Mouse (Mus musculus) neutrophil, adult 83 days (primary cell): ENCODE data around the gene Gm3033. TPM values are rescaled to one million over a fixed set of nuclear protein-coding genes. Genes with fewer than 3 reads are reported as not detected.

Experiments
- total RNA-seq, 2 experiments: library from RNA; stranded (reverse); gene quantifications; one replicate each; pipeline ENCODE4 v1.2.4; 2023

Gene Gm3033
- total RNA-seq: not detected

DNA sequence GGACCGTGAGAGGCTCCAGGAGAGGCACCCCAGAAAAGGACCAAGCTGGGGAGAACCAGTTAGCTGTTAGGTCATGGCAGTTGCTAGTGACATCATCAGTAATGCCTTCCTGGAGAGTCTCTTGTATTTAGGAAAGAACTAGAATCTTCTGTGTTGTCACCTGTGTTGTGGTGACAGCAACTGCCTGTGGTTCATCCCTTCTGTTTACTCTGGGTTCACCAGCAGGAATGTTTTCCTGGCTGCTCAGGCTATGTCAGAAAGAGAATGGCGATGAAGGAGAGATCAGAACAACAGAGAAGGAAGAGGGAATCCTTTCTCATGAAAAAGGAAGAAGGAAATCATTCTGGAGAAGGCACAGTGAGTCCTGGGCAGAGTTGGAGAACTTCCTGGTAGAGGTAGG is at the start of gene Gm3033:
TSS of gene Gm3033 (plus strand) at position 301 of the 400 bp plus-strand sequence.

GRCm38 (mm10) chr14:3809774-3810173 is 36.3 kb upstream of the Gm3033 start, which contains the start of gene Gm3002:
Gene Gm3002, plus strand, starts transcription at chr14:3810074.

GRCm38 (mm10) chr14:3883872-3884271 is 37.8 kb downstream of the Gm3033 start, which contains the start of gene Gm2916:
Gene Gm2916, plus strand, starts transcription at chr14:3884172.

Other genes with a start within 250 kb of the Gm3033 start
- gene Gm3012, start 211.7 kb upstream of the Gm3033 start, total RNA-seq: not detected
- not detected for gene Gm3020, start 194.2 kb upstream of the Gm3033 start, total RNA-seq
- gene Gm3043, start 157.5 kb upstream of the Gm3033 start, total RNA-seq: not detected
- gene Gm3002, start 36.2 kb upstream of the Gm3033 start, total RNA-seq: not detected
- not detected for gene Gm2916, start 37.9 kb downstream of the Gm3033 start, total RNA-seq
- gene Gm3029, start 85.5 kb downstream of the Gm3033 start, total RNA-seq: not detected
- gene Gm3095, start 117.3 kb downstream of the Gm3033 start, total RNA-seq: not detected
- gene Gm3099, start 152.1 kb downstream of the Gm3033 start, total RNA-seq: not detected
- gene Gm5796, start 177.7 kb downstream of the Gm3033 start, total RNA-seq: not detected
- gene Gm3115, start 237.9 kb downstream of the Gm3033 start, total RNA-seq: not detected